Mouse (Mus musculus) kidney, adult 8-10 months (tissue): ENCODE measurements around the gene Galnt7.
"Not testable (repeated sequence)": the region's sequence is repeated elsewhere in the genome, so short reads cannot be mapped to it uniquely, and the experiment has no call there.

Experiments used
- DNase-seq, 2 experiments: peaks; one replicate each; pipeline ENCODE4 v3.0.0; 2022

Galnt7 gene

DNA sequence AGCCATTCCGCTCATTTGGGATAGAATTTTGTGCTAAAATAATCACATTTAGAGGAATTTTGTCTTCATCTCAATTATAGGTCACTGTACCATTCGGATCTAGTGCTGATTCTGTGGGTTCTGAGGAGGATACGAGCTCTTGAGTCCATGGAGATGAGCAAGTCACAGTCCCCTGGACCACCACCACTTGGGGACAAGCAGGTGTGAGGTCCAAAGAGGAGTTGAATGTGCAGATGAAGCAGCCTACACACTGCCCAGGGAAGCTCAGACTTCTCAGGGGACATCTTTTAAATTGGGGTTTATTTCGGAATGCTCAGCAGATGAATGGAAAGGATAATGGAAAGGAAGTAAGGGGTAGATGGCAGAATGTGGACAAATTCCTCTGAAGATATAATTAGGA, 119.7 kb downstream of the Galnt7 start:
- DNase-seq: no peak

DNA sequence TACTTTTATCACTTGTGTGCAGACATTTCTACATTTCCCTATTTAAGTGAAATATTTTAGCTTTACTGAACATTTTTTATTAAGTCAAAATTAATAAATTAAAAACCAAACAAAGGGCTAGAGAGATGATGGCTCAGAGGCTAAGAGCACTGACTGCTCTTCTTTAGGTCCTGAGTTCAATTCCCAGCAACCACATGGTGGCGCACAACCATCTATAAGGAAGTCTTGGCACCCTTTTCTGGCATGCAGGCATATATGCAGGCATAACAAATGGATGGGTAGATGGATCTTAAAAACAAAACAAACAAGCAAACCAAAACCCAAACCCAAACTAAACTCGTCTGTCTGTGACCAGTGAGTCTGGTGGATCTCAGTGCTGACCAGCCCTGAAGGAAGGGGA, 120.6 kb downstream of the Galnt7 start:
- no peak for DNase-seq

DNA sequence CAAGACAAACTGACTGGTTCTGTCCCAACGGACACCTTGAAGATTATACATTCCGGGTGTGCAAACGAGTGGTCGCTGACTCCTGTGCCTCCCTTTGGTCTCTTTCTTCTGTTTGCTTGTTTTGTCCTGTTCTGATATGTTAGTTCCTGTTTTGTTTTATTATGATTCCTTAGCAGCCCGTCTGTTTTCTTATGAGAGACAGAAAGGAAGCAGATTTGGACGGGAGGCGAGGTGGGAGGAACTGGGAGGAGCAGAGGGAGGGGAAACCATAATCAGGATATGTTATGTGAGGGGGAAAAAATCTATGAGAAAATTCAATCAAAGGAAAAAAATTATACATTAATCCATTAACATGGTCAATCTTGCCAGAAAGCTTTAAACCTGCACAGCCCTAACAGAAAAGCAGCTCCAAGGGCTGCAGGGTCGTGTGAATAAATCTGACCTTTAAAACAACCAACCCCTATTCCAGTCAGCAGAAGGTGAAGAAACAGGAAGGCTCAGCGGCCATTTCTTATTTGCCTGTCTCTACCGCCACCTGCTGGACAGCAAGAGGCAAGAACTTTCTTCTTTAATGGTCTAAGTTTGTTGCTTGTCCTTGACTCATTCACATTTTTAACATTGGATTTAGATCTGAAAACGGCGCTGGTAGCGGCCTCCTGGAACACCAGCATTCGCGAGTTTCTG, 122.0 kb downstream of the Galnt7 start:
- DNase-seq: peak; percentile 81 to 84

- DNase-seq: no peak
Observed at GRCm38 (mm10) chr8:57530238-57530637, 122.6 kb downstream of the Galnt7 start.

- no peak for DNase-seq
Observed at GRCm38 (mm10) chr8:57528036-57528435, 124.8 kb downstream of the Galnt7 start.

- DNase-seq: no peak
Observed at GRCm38 (mm10) chr8:57520186-57520786, 132.5 kb downstream of the Galnt7 start.

- no peak for DNase-seq
Observed at GRCm38 (mm10) chr8:57517723-57518122, 135.1 kb downstream of the Galnt7 start.

GRCm38 (mm10) chr8:57516685-57517084, 136.1 kb downstream of the Galnt7 start:
- DNase-seq: not testable (repeated sequence)

- not testable (repeated sequence) for DNase-seq
Observed at GRCm38 (mm10) chr8:57513178-57513661, 139.6 kb downstream of the Galnt7 start.

- no peak for DNase-seq
Observed at GRCm38 (mm10) chr8:57512141-57513056, 140.4 kb downstream of the Galnt7 start.

- peak; percentile 100 for DNase-seq
Observed at GRCm38 (mm10) chr8:57511316-57512118, 141.3 kb downstream of the Galnt7 start, which contains the start of gene Hmgb2. TSS of gene Hmgb2 (plus strand) at chr8:57511907.

GRCm38 (mm10) chr8:57510791-57511315, 142.0 kb downstream of the Galnt7 start:
- DNase-seq: no peak

DNA sequence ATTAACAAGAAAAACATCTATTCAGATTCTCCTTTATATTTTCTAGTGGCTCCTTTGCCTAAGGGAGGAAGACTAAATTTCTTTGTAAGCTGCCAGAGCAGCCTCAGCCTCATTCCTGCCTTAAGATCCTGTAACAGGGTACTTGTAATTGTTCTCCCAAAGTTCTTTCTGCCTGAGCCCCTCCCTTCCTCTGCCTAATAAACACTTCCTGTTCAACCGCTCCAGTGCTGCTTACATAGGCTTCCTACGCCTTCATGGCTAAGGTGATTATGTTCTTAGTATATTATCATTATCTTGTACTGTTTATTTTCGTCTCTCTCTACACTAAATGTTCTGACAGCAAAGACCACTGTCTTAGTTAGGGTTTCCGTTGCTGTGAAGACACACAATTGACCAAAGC, 144.2 kb downstream of the Galnt7 start:
- no peak for DNase-seq

DNA sequence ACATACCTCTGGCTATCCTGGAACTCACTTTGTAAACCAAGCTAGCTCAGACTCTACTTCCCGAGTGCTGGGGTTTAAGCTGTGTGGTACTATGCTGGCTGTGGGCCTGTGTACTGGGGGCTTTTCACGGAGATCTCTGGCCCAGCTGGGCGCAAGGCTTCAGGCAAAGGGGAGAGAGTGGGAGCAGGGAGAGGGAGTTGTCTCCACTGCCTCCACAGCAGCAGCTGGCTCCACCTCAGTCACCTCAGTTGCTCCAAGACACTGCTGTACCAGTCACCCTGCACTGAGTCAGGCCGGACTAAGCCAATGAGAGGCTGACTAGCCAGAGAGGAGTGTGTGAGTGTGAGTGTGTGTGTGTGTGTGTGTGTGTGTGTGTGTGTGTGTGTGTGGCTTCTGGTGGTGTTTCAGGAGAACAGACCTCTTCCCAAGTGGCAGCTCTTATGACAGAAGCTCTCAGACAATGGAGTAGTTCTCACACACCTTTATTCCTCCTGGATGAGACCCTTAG, 145.2 kb downstream of the Galnt7 start:
- no peak for DNase-seq

- DNase-seq: not testable (repeated sequence)
Observed at GRCm38 (mm10) chr8:57505500-57505899, 147.3 kb downstream of the Galnt7 start.

DNA sequence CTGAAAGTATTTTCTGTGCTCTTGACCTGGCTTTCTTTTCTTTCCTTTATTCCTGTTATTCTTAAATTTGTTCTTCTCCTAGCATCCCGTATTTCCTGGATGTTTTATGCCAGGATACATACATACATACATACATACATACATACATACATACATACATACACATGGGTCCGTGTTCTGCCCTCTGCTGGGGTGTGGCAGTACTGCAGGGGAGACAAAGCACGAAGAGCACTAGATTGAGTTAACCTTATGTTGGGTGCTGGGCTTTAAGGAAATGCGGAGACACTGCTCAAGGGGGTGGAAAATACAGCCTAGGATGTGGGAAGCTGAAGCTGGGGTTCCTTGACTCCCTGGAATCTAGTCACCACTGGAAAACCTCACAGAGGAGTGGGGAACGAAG, 149.2 kb downstream of the Galnt7 start:
- DNase-seq: peak in 1 of 2 experiments; percentile 65

DNA sequence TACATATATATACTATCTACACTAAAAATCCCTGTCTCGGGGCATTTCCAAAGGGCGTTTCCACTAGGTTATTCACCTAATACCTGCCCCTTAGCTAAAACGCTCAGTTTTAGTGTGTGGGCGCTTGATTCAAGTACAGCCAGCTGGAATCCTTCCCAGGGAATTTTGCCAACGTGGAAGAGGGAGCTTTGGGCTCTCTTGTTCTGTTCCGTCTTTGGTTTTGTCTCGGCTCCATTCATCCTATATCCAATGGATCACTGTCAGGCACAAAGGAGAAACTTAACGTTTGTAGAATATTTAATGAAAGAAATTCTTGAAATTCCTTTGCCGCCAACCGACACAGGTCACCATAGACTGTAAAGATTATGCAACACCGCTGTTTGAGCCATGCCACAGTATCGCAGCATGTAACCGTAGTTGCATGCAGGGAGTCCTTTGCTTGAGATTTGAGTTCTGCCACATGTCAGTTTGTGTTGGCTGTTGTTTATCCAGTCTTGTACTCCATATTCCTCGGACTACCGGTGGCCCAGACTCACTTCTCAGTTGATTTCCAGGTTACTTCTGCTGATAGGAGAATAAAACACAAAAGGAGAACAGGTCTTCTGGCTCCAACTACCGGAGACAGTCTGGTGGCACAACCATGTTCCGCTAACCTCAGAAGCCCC, 153.9 kb downstream of the Galnt7 start:
- DNase-seq: peak; percentile 64 to 70

DNA sequence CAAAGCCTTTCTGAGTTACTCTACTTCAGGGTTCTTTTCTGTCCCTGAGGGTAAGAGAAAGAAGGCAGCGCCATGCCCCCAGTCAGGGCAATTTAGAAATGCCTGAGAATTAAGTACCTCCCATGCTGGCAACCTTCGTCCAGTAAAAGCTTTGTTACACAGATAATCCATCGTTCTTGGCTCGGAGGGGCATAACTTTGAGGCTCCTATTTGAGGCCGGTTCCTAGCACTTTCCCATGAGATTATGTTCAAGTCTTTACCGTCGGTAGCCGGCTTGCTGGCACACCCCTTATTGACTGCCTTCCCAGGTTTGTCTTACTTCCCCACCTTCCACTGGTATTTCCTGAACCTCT, 154.4 kb downstream of the Galnt7 start:
- DNase-seq: no peak

GRCm38 (mm10) chr8:57491873-57492272, 161.0 kb downstream of the Galnt7 start:
- no peak for DNase-seq

DNA sequence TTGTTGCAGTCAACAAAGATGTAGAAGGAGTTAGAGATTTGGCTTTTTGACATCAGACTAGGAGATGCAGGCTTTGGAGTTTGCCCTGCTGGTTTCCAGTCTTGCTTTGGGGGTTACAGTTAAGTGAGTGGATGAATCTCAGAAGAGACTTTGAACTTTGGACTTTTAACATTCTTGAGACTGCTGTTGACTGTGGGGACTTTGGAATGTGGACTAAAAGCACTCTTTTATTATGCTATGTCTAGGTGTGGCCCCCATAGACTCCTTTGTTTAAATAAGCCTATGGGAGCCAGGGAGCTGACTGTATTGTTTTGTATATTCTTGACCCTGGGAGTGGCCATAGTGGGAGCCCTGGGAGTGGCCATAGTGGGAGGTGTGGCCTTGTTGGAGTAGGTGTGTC, 162.9 kb downstream of the Galnt7 start:
- DNase-seq: peak; percentile 64 to 82

DNA sequence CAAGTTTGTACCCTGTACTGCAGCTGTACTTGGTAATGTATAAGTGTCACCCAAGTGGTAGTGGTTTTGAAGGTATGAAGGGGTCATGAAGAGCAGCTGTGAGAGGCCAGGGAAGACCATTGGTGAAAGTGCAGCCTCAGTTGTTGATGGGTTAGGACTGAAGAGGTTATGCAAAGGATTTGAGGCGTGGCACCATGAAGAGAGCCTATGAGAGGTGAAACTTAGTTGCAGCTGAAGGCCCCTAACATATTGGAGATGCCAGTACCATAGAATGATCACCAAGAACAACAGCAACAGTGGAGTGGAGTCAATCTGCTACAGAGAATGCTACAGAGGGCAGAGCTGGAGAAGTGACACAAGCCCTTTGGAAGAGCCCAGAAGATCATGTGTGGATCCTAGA, 163.5 kb downstream of the Galnt7 start:
- DNase-seq: peak in 1 of 2 experiments; percentile 9
